Mouse (Mus musculus): Measurements from ENCODE around the gene U2af1l4.
A peak's percentile ranks its signal among the peaks of the same experiment; 100 is the strongest.

Gene U2af1l4

GRCm38 (mm10) chr7:30608476-30608875, 45.4 kb downstream of the U2af1l4 start:
- DNase-seq (ENCODE audit: low spot score in 2 of 2), result peak in 1 of 2 experiments; percentile 53

- DNase-seq (ENCODE audit: low spot score in 2 of 2), result peak in 1 of 2 experiments; percentile 60
Measured at GRCm38 (mm10) chr7:30610043-30610442, 46.9 kb downstream of the U2af1l4 start.

GRCm38 (mm10) chr7:30612654-30613402, 49.7 kb downstream of the U2af1l4 start, which contains the start of gene Upk1a:
Gene Upk1a, minus strand, starts transcription at chr7:30612847.
- DNase-seq (ENCODE audit: low spot score in 2 of 2), result no peak

- peak; percentile 65 to 88 for DNase-seq (ENCODE audit: low spot score in 2 of 2)
Measured at GRCm38 (mm10) chr7:30613529-30614112, 50.5 kb downstream of the U2af1l4 start.

- no peak for DNase-seq (ENCODE audit: low spot score in 2 of 2)
Measured at GRCm38 (mm10) chr7:30614454-30614853, 51.4 kb downstream of the U2af1l4 start.

Data from spleen, postnatal 4 days (tissue).